Mouse (Mus musculus) embryo, embryonic 10.5 days (tissue): Measurements from ENCODE around the gene Herc3.
A peak's percentile ranks its signal among the peaks of the same experiment; 100 is the strongest.
"Not testable (repeated sequence)": the region's sequence is repeated elsewhere in the genome, so short reads cannot be mapped to it uniquely, and the experiment has no call there.

Source experiments
- DNase-seq: peaks from one replicate; pipeline ENCODE4 v3.0.0-alpha.2; 2015; ENCODE audit warnings: low spot score

Herc3 gene

GRCm38 (mm10) chr6:58859517-58859916 is 28.3 kb downstream of the Herc3 start:
- DNase-seq: no peak

DNA sequence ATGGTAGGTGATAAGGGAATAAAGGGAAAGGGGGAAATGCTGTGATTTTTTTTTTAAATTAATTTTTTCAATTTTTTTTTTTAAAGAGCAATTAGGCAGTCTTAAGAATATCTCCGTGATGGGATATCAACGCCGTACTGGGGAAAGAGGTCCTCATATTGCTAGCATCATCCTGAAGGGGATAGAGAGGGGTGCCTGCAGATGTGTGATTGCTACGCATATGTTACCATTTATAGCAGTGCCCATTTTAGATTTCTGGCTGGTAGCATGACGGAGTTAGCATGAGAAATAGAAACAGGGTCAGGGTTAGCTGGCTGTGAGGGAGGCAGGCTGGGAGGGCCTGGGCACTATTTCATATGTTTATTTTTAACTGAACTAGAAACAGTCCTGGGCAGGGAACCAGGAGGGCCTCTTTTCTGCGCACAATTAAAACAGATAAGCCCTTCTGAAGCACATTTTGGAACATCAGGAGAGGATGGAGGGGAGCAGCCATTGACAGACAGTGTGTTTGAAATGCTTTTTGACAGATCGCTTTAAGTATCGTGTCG is 31.3 kb downstream of the Herc3 start:
- no peak for DNase-seq

- DNase-seq: no peak
Observed at GRCm38 (mm10) chr6:58863631-58864235, 32.5 kb downstream of the Herc3 start.

- DNase-seq: not testable (repeated sequence)
Observed at GRCm38 (mm10) chr6:58867858-58868257, 36.6 kb downstream of the Herc3 start.

GRCm38 (mm10) chr6:58879572-58879971 is 48.3 kb downstream of the Herc3 start:
- no peak for DNase-seq

- DNase-seq: no peak
Observed at GRCm38 (mm10) chr6:58879987-58880386, 48.7 kb downstream of the Herc3 start.

GRCm38 (mm10) chr6:58880861-58881260 is 49.6 kb downstream of the Herc3 start:
- no peak for DNase-seq

DNA sequence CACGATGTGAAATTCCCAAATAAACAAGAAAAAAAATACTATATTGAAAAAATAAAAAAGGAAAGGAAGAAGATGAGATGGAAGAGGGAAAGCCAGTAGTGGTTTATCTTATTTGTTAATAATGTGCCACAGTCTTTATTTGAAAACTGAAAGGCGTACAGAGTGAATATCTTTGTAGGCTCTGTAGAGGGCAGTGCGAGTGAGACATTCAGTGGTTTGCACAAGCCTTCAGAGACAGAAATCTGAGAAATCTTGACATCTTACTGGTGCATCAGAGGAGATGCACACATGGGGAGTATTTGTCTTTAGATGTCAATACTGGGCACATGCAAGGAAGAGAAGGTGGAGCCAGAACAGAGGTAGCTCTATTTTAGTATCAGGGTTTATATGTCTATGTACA is 50.1 kb downstream of the Herc3 start:
- peak; percentile 4 for DNase-seq

DNA sequence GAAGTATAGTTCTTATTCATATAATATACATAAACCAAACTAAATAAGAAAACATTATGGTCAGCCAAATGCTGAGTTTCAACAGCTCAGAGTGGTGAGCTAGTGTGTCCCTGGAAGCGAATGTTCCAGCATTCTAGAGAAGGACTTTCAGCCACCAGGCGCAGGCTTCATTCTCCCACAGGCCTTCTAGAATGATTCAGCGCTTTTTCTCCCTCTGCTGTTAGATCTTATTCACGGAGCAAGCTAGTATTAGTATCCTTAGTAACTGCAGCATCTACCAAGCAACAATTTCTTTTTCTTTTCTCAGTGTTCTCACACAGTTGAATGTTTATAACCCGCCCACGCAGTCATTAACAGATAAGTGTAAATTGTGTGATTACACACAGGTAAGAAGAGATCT is 51.0 kb downstream of the Herc3 start:
- no peak for DNase-seq

DNA sequence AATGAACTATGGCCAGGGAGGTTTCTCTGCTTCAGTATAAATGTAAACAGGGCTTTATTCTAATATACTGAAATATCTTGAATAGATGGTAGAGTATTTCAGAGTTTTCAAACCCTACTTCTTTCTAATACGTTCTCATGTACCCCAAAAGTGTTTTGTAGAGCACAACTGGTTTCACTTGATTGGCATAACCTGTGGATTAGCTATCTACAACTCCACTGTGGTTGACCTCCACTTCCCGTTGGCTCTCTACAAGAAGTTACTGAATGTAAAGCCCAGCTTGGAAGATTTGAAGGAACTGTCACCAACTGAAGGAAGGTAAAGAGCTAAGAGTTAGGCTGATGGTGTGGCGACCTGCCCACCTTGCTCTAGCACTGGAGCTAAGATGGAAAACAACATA is 58.7 kb downstream of the Herc3 start:
- no peak for DNase-seq

DNA sequence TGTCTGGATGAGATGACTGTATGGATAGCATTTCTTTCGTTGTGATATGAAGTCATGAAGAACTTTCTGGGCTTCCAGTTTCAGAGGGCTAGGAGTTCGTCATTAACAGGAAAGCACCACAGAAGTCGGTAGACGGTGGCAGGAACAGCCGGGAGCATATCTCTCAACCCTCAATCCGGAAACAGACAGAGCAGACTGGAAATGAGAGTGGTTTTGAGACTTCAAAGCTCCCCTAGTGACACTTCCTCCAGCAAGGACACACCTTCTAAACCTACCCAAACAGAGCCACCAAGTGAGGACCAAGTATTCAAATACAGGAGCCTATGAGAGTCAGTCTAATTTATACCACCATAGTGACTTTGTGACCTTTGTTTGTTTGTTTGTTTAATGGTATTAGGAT is 62.0 kb downstream of the Herc3 start:
- no peak for DNase-seq

DNA sequence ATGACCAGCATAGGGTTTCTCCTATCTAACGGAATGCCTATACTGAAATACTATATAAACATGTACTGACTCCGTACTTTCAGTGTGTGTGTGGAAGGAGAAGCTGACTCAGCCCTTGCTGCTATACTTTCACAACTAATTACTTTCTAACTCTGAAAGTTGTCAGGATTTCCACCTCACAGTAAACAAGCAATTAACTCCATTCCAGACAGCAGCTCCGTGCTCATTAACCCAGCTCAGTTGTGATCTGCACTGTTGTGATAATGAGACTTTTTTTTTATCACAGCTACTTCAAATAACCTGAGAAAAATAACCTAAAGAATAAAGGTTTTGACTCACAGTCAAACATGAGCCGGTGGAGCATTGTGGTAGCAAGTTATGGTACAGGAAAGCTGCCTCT is 63.7 kb downstream of the Herc3 start:
- no peak for DNase-seq

- DNase-seq: no peak
Observed at GRCm38 (mm10) chr6:58896648-58897047, 65.4 kb downstream of the Herc3 start.

GRCm38 (mm10) chr6:58899076-58899475 is 67.8 kb downstream of the Herc3 start:
- no peak for DNase-seq

- no peak for DNase-seq
Observed at GRCm38 (mm10) chr6:58900536-58900935, 69.3 kb downstream of the Herc3 start.

DNA sequence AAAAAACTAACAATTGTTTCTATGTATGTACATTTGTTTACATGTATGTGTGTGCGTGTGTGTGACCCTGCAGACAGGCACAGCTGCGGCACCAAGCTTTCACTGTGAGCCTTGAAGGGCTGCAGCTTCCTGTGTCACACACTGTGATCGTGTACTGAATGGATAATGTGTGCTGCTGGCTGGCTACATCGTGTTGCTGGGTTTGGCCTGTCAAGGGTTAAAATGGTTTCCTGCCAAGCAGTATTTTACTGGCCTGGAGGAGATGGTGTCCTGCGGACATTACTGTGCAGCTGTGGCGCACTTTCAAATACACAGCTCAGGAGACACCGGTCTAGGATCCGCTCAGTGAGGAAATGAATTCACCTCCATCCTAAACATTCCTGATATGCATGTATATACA is 71.9 kb downstream of the Herc3 start:
- peak; percentile 55 for DNase-seq

GRCm38 (mm10) chr6:58904551-58904950 is 73.3 kb downstream of the Herc3 start:
- peak; percentile 28 for DNase-seq

GRCm38 (mm10) chr6:58906852-58907261 is 75.6 kb downstream of the Herc3 start, which contains the start of gene Nap1l5:
Gene Nap1l5, minus strand, starts transcription at chr6:58907076.
- DNase-seq: peak; percentile 39

GRCm38 (mm10) chr6:58907336-58907735 is 76.1 kb downstream of the Herc3 start:
- no peak for DNase-seq

DNA sequence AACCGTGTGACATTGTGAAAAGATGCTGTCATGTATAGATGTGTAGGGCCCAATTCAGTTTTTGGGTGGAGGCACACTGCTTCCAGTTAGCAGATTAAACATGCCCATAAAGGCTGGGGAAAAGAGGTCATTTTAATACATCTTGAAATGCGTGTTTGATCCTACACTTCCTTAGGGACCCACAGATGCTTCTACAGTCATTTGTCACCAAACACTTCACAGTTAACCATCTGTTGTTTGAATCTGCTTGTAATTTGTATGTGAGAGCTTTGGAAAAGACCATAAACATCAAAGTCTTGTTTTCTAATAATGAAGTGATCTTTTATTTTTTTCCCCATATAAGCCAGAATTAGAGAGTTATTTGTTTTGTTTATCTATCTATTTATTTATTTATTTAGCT is 76.5 kb downstream of the Herc3 start:
- DNase-seq: peak; percentile 1

DNA sequence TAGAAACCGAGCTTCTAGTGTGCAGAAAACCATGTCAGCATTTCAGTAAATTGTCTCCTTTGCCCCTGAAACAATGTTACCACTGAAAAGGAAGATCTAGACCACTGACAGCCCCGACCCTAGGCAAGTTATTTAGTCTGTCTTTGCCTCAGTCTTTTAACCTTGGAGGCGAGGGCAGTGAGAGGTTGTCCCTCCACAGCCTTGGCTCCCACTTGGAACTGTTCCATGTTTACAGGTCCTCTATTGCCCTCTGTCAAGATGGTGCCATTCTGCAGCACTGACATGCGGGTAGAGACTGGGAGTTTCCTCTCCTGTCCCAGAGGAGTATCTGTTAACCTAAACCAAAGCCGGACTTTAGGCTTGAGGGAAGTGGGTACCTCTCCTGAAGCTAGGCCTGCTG is 81.6 kb downstream of the Herc3 start:
- no peak for DNase-seq

DNA sequence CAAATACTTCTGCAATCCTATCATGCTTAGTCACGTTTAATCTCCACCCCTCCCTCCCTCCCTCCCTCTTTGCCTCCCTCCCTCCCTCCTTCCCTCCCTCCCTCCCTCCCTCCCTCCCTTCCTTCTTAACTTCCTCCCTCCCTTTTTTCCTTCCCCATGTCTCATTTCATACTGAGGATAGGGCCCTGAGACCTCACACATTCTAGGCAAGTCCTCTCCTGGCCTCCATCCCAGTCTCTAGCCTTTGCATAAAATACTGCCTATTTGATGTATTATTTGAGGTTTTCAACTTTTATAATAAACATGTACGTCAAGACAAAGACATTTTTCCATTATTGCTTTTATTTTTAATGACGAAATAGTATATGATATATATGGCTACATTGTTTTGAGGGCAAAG is 82.3 kb downstream of the Herc3 start:
- no peak for DNase-seq

DNA sequence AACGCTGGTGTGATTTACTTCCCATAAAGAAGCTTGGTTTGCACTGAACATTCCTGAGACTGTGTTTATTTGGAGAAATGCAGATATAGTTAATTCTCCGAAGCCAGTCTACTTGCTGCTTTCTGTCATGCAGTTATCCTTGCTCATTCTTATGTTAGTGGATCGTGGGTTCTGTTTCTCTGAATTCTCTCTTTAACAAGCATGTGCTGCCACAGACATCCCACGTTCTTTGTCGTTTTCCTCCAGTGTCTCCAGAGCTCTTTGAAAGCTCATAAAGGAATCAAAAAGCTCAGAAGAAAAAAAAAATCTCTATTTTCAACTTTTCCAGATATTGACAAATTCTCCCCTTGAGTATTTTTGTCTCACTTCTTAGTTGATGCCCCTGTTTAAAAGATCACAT is 82.7 kb downstream of the Herc3 start:
- DNase-seq: no peak

GRCm38 (mm10) chr6:58916498-58916897 is 85.2 kb downstream of the Herc3 start:
- DNase-seq: no peak
